Comparison of ENCODE assay signal across 9 mouse cellular contexts in genomic region chr6:72319019-72319418, GRCm38 (mm10). TPM values are rescaled to one million over a fixed set of nuclear protein-coding genes. Genes with fewer than 3 reads are reported as not detected.
DNase-seq lines count a peak whose midpoint lies in the region; ATAC-seq and TF ChIP-seq lines count a peak whose summit lies in the region.
"Had no signal": no experiment of that assay in that cellular context is flagged by ENCODE, and none has a peak within 500 bp of the region (broad histone marks: within the 10 kb centered on the region; RNA-seq: fewer than 3 reads in every experiment).

No protein-coding gene starts in this region.

- peak; percentile 74 for DNase-seq in gastrocnemius, adult 18-20 months (ENCODE audit: low spot score)
- no peak for DNase-seq in gastrocnemius, postnatal 25 days
- DNase-seq in retina, postnatal 1 day, result peak; percentile 42
- no peak for DNase-seq in retina, embryonic 14.5 days (ENCODE audit: low spot score)
- peak; percentile 63 to 73 for DNase-seq in layer of hippocampus, postnatal 14 days (ENCODE audit: low spot score in 2 of 2)
- DNase-seq in cerebellum, adult 9-11 months, result no peak

- peak; percentile 11; the same call in 1 of the 2 replicates for TF ChIP-seq CTCF in olfactory bulb, adult 2 months (IDR thresholded peaks at IDR 0.05; ENCODE audit: insufficient read depth, low read depth, low read length)

- no peak overlapping the region for H3K4me3 ChIP-seq in olfactory bulb, adult 2 months (ENCODE audit: insufficient read depth, low read depth, low read length)
- H3K4me3 ChIP-seq: hindbrain, embryonic 15.5 days had no signal

- no peak for TF ChIP-seq POLR2A in olfactory bulb, adult 2 months (IDR thresholded peaks at IDR 0.05; ENCODE audit: insufficient read depth, low read depth, low read length)

- no peak overlapping the region for H3K27ac ChIP-seq in olfactory bulb, adult 2 months (ENCODE audit: insufficient read depth, low read depth, low read length)
- H3K27ac ChIP-seq: hindbrain, embryonic 15.5 days had no signal

- 74% methylated on average over 11 of the region's 11 CpGs for WGBS in olfactory bulb, adult 2 months

- ATAC-seq in erythroid progenitor cell, adult 5-6 weeks (replicated peaks; ENCODE audit: low FRiP score, poor library complexity, severe bottlenecking), result 0 out of 2 replicates have a peak, but pooled peaks have one; percentile 52

- no peaks in the 10 kb centered on the region for H3K4me1 ChIP-seq in olfactory bulb, adult 2 months (ENCODE audit: control insufficient read depth, insufficient read depth, low read length)
- H3K4me1 ChIP-seq: hindbrain, embryonic 15.5 days had no signal

RNA-seq across cellular contexts. Expression of gene Sftpb, which starts 14.6 kb away (rescaled TPM):
- not detected for total RNA-seq in gastrocnemius, adult 18-20 months (2021)
- not detected for total RNA-seq in gastrocnemius, postnatal 25 days (2021)
- not detected in 2 replicates for total RNA-seq in erythroid progenitor cell, adult 5-6 weeks (2015; ENCODE audit: low replicate concordance)
- not detected in 2 replicates for total RNA-seq in erythroid progenitor cell, adult 5-6 weeks (2017; ENCODE audit: low replicate concordance)
- not detected for total RNA-seq in layer of hippocampus, postnatal 14 days (2021)
- polyA plus RNA-seq in olfactory bulb, adult 2 months (2012; ENCODE audit: insufficient read depth, insufficient read length, low replicate concordance, missing spikeins), result not detected in 2 replicates

RNA-seq across cellular contexts. Expression of gene Usp39, which starts 26.0 kb away (rescaled TPM):
- 10 to 100 TPM; 17.9 to 20.2 TPM for total RNA-seq in gastrocnemius, adult 18-20 months (2021)
- total RNA-seq in gastrocnemius, postnatal 25 days (2021), result 10 to 100 TPM; 18.6 to 20.3 TPM
- 62.9 and 90.1 TPM in 2 replicates for total RNA-seq in erythroid progenitor cell, adult 5-6 weeks (2015; ENCODE audit: low replicate concordance)
- 63.4 and 92.7 TPM in 2 replicates for total RNA-seq in erythroid progenitor cell, adult 5-6 weeks (2017; ENCODE audit: low replicate concordance)
- total RNA-seq in layer of hippocampus, postnatal 14 days (2021), result 10 to 100 TPM; 29.7 to 32.9 TPM
- not detected in 2 replicates for polyA plus RNA-seq in olfactory bulb, adult 2 months (2012; ENCODE audit: insufficient read depth, insufficient read length, low replicate concordance, missing spikeins)

RNA-seq across cellular contexts. Expression of gene 0610030E20Rik, which starts 28.1 kb away (rescaled TPM):
- 1 to 10 TPM; 7.2 to 8.0 TPM for total RNA-seq in gastrocnemius, adult 18-20 months (2021)
- total RNA-seq in gastrocnemius, postnatal 25 days (2021), result 10 to 100 TPM; 11.2 to 12.8 TPM
- total RNA-seq in erythroid progenitor cell, adult 5-6 weeks (2015; ENCODE audit: low replicate concordance), result 23.4 and 33.1 TPM in 2 replicates
- 21.6 and 29.3 TPM in 2 replicates for total RNA-seq in erythroid progenitor cell, adult 5-6 weeks (2017; ENCODE audit: low replicate concordance)
- 10 to 100 TPM; 13.8 to 16.0 TPM for total RNA-seq in layer of hippocampus, postnatal 14 days (2021)
- not detected in 2 replicates for polyA plus RNA-seq in olfactory bulb, adult 2 months (2012; ENCODE audit: insufficient read depth, insufficient read length, low replicate concordance, missing spikeins)

RNA-seq across cellular contexts. Expression of gene Tmem150a, which starts 36.2 kb away (rescaled TPM):
- total RNA-seq in gastrocnemius, adult 18-20 months (2021), result 10 to 100 TPM; 22.4 to 24.2 TPM
- 10 to 100 TPM; 14.8 to 17.3 TPM for total RNA-seq in gastrocnemius, postnatal 25 days (2021)
- total RNA-seq in erythroid progenitor cell, adult 5-6 weeks (2015; ENCODE audit: low replicate concordance), result 3.2 and 11.7 TPM in 2 replicates
- 0.61 TPM in 1 of 2 replicates, not detected in the other for total RNA-seq in erythroid progenitor cell, adult 5-6 weeks (2017; ENCODE audit: low replicate concordance)
- total RNA-seq in layer of hippocampus, postnatal 14 days (2021), result 10 to 100 TPM; 12.6 to 13.7 TPM
- not detected in 2 replicates for polyA plus RNA-seq in olfactory bulb, adult 2 months (2012; ENCODE audit: insufficient read depth, insufficient read length, low replicate concordance, missing spikeins)

RNA-seq across cellular contexts. Expression of gene Rnf181, which starts 47.7 kb away (rescaled TPM):
- 10 to 100 TPM; 27.0 to 27.6 TPM for total RNA-seq in gastrocnemius, adult 18-20 months (2021)
- 10 to 100 TPM; 23.8 to 28.8 TPM for total RNA-seq in gastrocnemius, postnatal 25 days (2021)
- total RNA-seq in erythroid progenitor cell, adult 5-6 weeks (2015; ENCODE audit: low replicate concordance), result 68.5 and 96.0 TPM in 2 replicates
- 56.4 and 69.8 TPM in 2 replicates for total RNA-seq in erythroid progenitor cell, adult 5-6 weeks (2017; ENCODE audit: low replicate concordance)
- total RNA-seq in layer of hippocampus, postnatal 14 days (2021), result 10 to 100 TPM; 78.0 to 85.6 TPM
- not detected in 2 replicates for polyA plus RNA-seq in olfactory bulb, adult 2 months (2012; ENCODE audit: insufficient read depth, insufficient read length, low replicate concordance, missing spikeins)

Comparison
In these comparisons a context has a peak if more than half of its experiments do, and no peak if none do; other contexts are left out.
1. DNase-seq: peak in gastrocnemius, adult 18-20 months (single experiment), retina, postnatal 1 day (single experiment) and layer of hippocampus, postnatal 14 days (2 of 2); none in gastrocnemius, postnatal 25 days (single experiment), retina, embryonic 14.5 days (single experiment) and cerebellum, adult 9-11 months (single experiment).